Mouse (Mus musculus): ENCODE results near the gene Ppip5k1. TPM values are rescaled to one million over a fixed set of nuclear protein-coding genes. Genes with fewer than 3 reads are reported as not detected.

Ppip5k1 gene
- total RNA-seq, 2 experiments from 2014 or later = 8.4 to 11.0 TPM

Other genes starting within 250 kb of the Ppip5k1 start
- not detected in 2 replicates for gene Tgm7, start 245.6 kb downstream of the Ppip5k1 start, total RNA-seq (2014; fragmentation: Nextera tagmentation)
- gene Tgm7, start 245.6 kb downstream of the Ppip5k1 start, total RNA-seq (2017) = not detected in 2 replicates
- gene Adal, start 215.0 kb downstream of the Ppip5k1 start, total RNA-seq (2014; fragmentation: Nextera tagmentation) = 10.4 and 17.9 TPM in 2 replicates
- 9.0 and 9.2 TPM in 2 replicates for gene Adal, start 215.0 kb downstream of the Ppip5k1 start, total RNA-seq (2017)
- 6.6 and 9.7 TPM in 2 replicates for gene Lcmt2, start 214.7 kb downstream of the Ppip5k1 start, total RNA-seq (2014; fragmentation: Nextera tagmentation)
- 6.6 and 7.3 TPM in 2 replicates for gene Lcmt2, start 214.7 kb downstream of the Ppip5k1 start, total RNA-seq (2017)
- gene Tubgcp4, start 184.7 kb downstream of the Ppip5k1 start, total RNA-seq (2014; fragmentation: Nextera tagmentation) = 48.4 and 60.8 TPM in 2 replicates
- gene Tubgcp4, start 184.7 kb downstream of the Ppip5k1 start, total RNA-seq (2017) = 27.0 and 36.1 TPM in 2 replicates
- gene Zscan29, start 184.3 kb downstream of the Ppip5k1 start, total RNA-seq (2014; fragmentation: Nextera tagmentation) = 14.1 and 21.9 TPM in 2 replicates
- gene Zscan29, start 184.3 kb downstream of the Ppip5k1 start, total RNA-seq (2017) = 23.0 and 23.8 TPM in 2 replicates
- gene Trp53bp1, start 84.0 kb downstream of the Ppip5k1 start, total RNA-seq (2014; fragmentation: Nextera tagmentation) = 30.9 and 43.3 TPM in 2 replicates
- gene Trp53bp1, start 84.0 kb downstream of the Ppip5k1 start, total RNA-seq (2017) = 33.3 and 43.6 TPM in 2 replicates
- gene Map1a, start 65.8 kb downstream of the Ppip5k1 start, total RNA-seq (2014; fragmentation: Nextera tagmentation) = not detected in 2 replicates
- gene Map1a, start 65.8 kb downstream of the Ppip5k1 start, total RNA-seq (2017) = 0.04 TPM in 1 of 2 replicates, not detected in the other
- gene Ckmt1, start 2.3 kb upstream of the Ppip5k1 start, total RNA-seq (2014; fragmentation: Nextera tagmentation) = not detected in 2 replicates
- gene Ckmt1, start 2.3 kb upstream of the Ppip5k1 start, total RNA-seq (2017) = not detected in 2 replicates
- not detected in 2 replicates for gene Strc, start 31.8 kb upstream of the Ppip5k1 start, total RNA-seq (2014; fragmentation: Nextera tagmentation)
- not detected in 2 replicates for gene Strc, start 31.8 kb upstream of the Ppip5k1 start, total RNA-seq (2017)
- 315 and 355 TPM in 2 replicates for gene Pdia3, start 58.4 kb upstream of the Ppip5k1 start, total RNA-seq (2014; fragmentation: Nextera tagmentation)
- gene Pdia3, start 58.4 kb upstream of the Ppip5k1 start, total RNA-seq (2017) = 423 and 509 TPM in 2 replicates
- gene Catsper2, start 58.4 kb upstream of the Ppip5k1 start, total RNA-seq (2014; fragmentation: Nextera tagmentation) = 1.3 TPM in 2 replicates
- 1.8 and 1.9 TPM in 2 replicates for gene Catsper2, start 58.4 kb upstream of the Ppip5k1 start, total RNA-seq (2017)
- gene Ell3, start 88.9 kb upstream of the Ppip5k1 start, total RNA-seq (2014; fragmentation: Nextera tagmentation) = not detected in 2 replicates
- gene Ell3, start 88.9 kb upstream of the Ppip5k1 start, total RNA-seq (2017) = not detected in 2 replicates
- gene Serf2, start 93.8 kb upstream of the Ppip5k1 start, total RNA-seq (2014; fragmentation: Nextera tagmentation) = 530 and 577 TPM in 2 replicates
- 211 and 218 TPM in 2 replicates for gene Serf2, start 93.8 kb upstream of the Ppip5k1 start, total RNA-seq (2017)
- 103 and 133 TPM in 2 replicates for gene Hypk, start 97.9 kb upstream of the Ppip5k1 start, total RNA-seq (2014; fragmentation: Nextera tagmentation)
- 78.2 and 90.6 TPM in 2 replicates for gene Hypk, start 97.9 kb upstream of the Ppip5k1 start, total RNA-seq (2017)
- gene Serinc4, start 101.4 kb upstream of the Ppip5k1 start, total RNA-seq (2014; fragmentation: Nextera tagmentation) = not detected in 2 replicates
- gene Serinc4, start 101.4 kb upstream of the Ppip5k1 start, total RNA-seq (2017) = 0.26 and 0.60 TPM in 2 replicates
- gene Mfap1b, start 118.7 kb upstream of the Ppip5k1 start, total RNA-seq (2014; fragmentation: Nextera tagmentation) = 23.3 and 30.9 TPM in 2 replicates
- gene Mfap1b, start 118.7 kb upstream of the Ppip5k1 start, total RNA-seq (2017) = 45.9 and 52.2 TPM in 2 replicates
- gene Mfap1a, start 151.3 kb upstream of the Ppip5k1 start, total RNA-seq (2014; fragmentation: Nextera tagmentation) = 23.3 and 24.5 TPM in 2 replicates
- 36.3 and 46.9 TPM in 2 replicates for gene Mfap1a, start 151.3 kb upstream of the Ppip5k1 start, total RNA-seq (2017)
- gene Wdr76, start 151.3 kb upstream of the Ppip5k1 start, total RNA-seq (2014; fragmentation: Nextera tagmentation) = 34.1 and 39.1 TPM in 2 replicates
- 33.9 and 38.7 TPM in 2 replicates for gene Wdr76, start 151.3 kb upstream of the Ppip5k1 start, total RNA-seq (2017)